35 mouse cellular contexts compared by ENCODE assay signal in genomic region chr7:35021365-35021764, GRCm38 (mm10). TPM values are rescaled to one million over a fixed set of nuclear protein-coding genes. Genes with fewer than 3 reads are reported as not detected.
A peak's percentile ranks its signal among the peaks of the same experiment; 100 is the strongest.
DNase-seq lines count a peak whose midpoint lies in the region; ATAC-seq and TF ChIP-seq lines count a peak whose summit lies in the region.
"Had no signal": no experiment of that assay in that cellular context is flagged by ENCODE, and none has a peak within 500 bp of the region (broad histone marks: within the 10 kb centered on the region; RNA-seq: fewer than 3 reads in every experiment).

No protein-coding gene starts in this region.

- H3K27ac ChIP-seq in layer of hippocampus, adult 2 months = peak overlapping the region; percentile 59
- H3K27ac ChIP-seq in kidney, embryonic 14.5 days (ENCODE audit: low read depth, low read length) = no peak overlapping the region
- H3K27ac ChIP-seq: heart, embryonic 10.5 days; heart, embryonic 15.5 days; hindbrain, embryonic 12.5 days; hindbrain, postnatal 0 days; intestine, embryonic 15.5 days; left cerebral cortex, adult 2 months; limb, embryonic 10.5 days; limb, embryonic 15.5 days; liver, embryonic 13.5 days had no signal

- H3K36me3 ChIP-seq in kidney, embryonic 14.5 days (ENCODE audit: control insufficient read depth, insufficient read depth, low read length) = peaks cover 6% of the 10 kb centered on the region; the same call in 1 of the 2 replicates
- H3K36me3 ChIP-seq: heart, embryonic 15.5 days; hindbrain, embryonic 12.5 days; intestine, embryonic 15.5 days; liver, embryonic 13.5 days had no signal

- no peak overlapping the region for H3K4me2 ChIP-seq in kidney, embryonic 14.5 days (replicated peaks; ENCODE audit: low read depth, low read length)
- H3K4me2 ChIP-seq: heart, embryonic 15.5 days; hindbrain, embryonic 12.5 days; intestine, embryonic 15.5 days; limb, embryonic 15.5 days; liver, embryonic 13.5 days had no signal

- peak; percentile 69 for DNase-seq in gastrocnemius, adult 18-20 months (ENCODE audit: low spot score)
- no peak for DNase-seq in gastrocnemius, postnatal 36 days
- no peak for DNase-seq in layer of hippocampus, adult 2 months (ENCODE audit: low spot score in 2 of 2)
- DNase-seq in layer of hippocampus, adult 11-12 months (ENCODE audit: low spot score) = no peak
- peak; percentile 48 for DNase-seq in right cerebral cortex, adult 18-20 months
- DNase-seq in right cerebral cortex, postnatal 14 days = no peak
- DNase-seq: adrenal gland, adult 2 months; adrenal gland, postnatal 36 days; cerebellum, adult 2 months; cerebellum, postnatal 14 days; gastrocnemius, postnatal 14 days; heart, postnatal 36 days; kidney, adult 2 months; kidney, postnatal 10 days; liver, embryonic 13.5 days; lung, adult 18-20 months; lung, postnatal 4 days; midbrain, embryonic 14.5 days; thymus, adult 2 months; thymus, postnatal 36 days had no signal

- WGBS in kidney, embryonic 14.5 days = 89% methylated on average over 10 of the region's 10 CpGs

- no peak for TF ChIP-seq CTCF in layer of hippocampus, adult 2 months (conservative IDR thresholded peaks at IDR 0.05)

- no peak overlapping the region for H3K9ac ChIP-seq in kidney, embryonic 14.5 days (ENCODE audit: low read depth, low read length)
- H3K9ac ChIP-seq: heart, embryonic 15.5 days; hindbrain, embryonic 12.5 days; intestine, embryonic 15.5 days; limb, embryonic 15.5 days; liver, embryonic 13.5 days had no signal

- ATAC-seq in kidney, embryonic 14.5 days (ENCODE audit: low FRiP score, low TSS enrichment) = no peak
- ATAC-seq: activated CD4-positive, CD25-positive, alpha-beta regulatory T cell, adult 4 months; forebrain, embryonic 16.5 days; hindbrain, postnatal 0 days; intestine, embryonic 15.5 days; lung, postnatal 0 days had no signal

- H3K27me3 ChIP-seq in kidney, embryonic 14.5 days (ENCODE audit: control insufficient read depth, insufficient read depth, low read length) = no peaks in the 10 kb centered on the region
- H3K27me3 ChIP-seq: CH12.LX; heart, embryonic 15.5 days; hindbrain, embryonic 12.5 days; intestine, embryonic 15.5 days; limb, embryonic 15.5 days; liver, embryonic 13.5 days; megakaryocyte, embryonic 14.5 days had no signal

- H3K9me3 ChIP-seq in kidney, embryonic 14.5 days (ENCODE audit: control insufficient read depth, low read length) = no peaks in the 10 kb centered on the region
- H3K9me3 ChIP-seq: heart, embryonic 10.5 days; heart, embryonic 15.5 days; hindbrain, embryonic 12.5 days; intestine, embryonic 15.5 days; limb, embryonic 10.5 days; limb, embryonic 15.5 days; liver, embryonic 13.5 days had no signal

- intact Hi-C loops in gastrocnemius, postnatal 36 days (cut with DNase I) = loop anchor here (10.0 kb wide), 1 partner anchor 347 kb away; no protein-coding TSS in a partner anchor

- H3K4me3 ChIP-seq in layer of hippocampus, adult 2 months = no peak overlapping the region
- H3K4me3 ChIP-seq in kidney, embryonic 14.5 days (ENCODE audit: low read length) = no peak overlapping the region
- H3K4me3 ChIP-seq: erythroblast, embryonic 14.5 days; heart, embryonic 10.5 days; heart, embryonic 15.5 days; hindbrain, embryonic 12.5 days; intestine, embryonic 15.5 days; left cerebral cortex, adult 2 months; limb, embryonic 10.5 days; limb, embryonic 15.5 days; liver, embryonic 13.5 days; megakaryocyte, embryonic 14.5 days had no signal

- H3K4me1 ChIP-seq in kidney, embryonic 14.5 days (ENCODE audit: control insufficient read depth, insufficient read depth, low read length) = no peaks in the 10 kb centered on the region
- H3K4me1 ChIP-seq: heart, embryonic 10.5 days; heart, embryonic 15.5 days; intestine, embryonic 15.5 days had no signal

RNA-seq across cellular contexts. Expression of gene Cebpg, which starts 35.0 kb away (rescaled TPM):
- 10 to 100 TPM; 32.1 to 41.5 TPM for total RNA-seq in gastrocnemius, adult 18-20 months (2021)
- 10 to 100 TPM; 36.9 to 38.0 TPM for total RNA-seq in gastrocnemius, postnatal 36 days (2021)
- total RNA-seq in layer of hippocampus, adult 2 months (2021) = 10 to 100 TPM; 28.0 to 32.8 TPM
- polyA plus RNA-seq in kidney, embryonic 14.5 days (2014; fragmentation: Nextera tagmentation; extraction: Ambion mirVana) = 30.8 and 39.3 TPM in 2 replicates

Comparison
In these comparisons a context has a peak if more than half of its experiments do, and no peak if none do; other contexts are left out.
1. DNase-seq: peak in gastrocnemius, adult 18-20 months (single experiment) and right cerebral cortex, adult 18-20 months (single experiment); none in gastrocnemius, postnatal 36 days (0 of 2), layer of hippocampus, adult 2 months (0 of 2), layer of hippocampus, adult 11-12 months (single experiment) and right cerebral cortex, postnatal 14 days (single experiment).